In genomic region chr9:112047903-112048467, GRCm38 (mm10) we compare ENCODE assay signal across 24 mouse cellular contexts.
DNase-seq lines count a peak whose midpoint lies in the region; ATAC-seq and TF ChIP-seq lines count a peak whose summit lies in the region.
"Had no signal": no experiment of that assay in that cellular context is flagged by ENCODE, and none has a peak within 500 bp of the region (broad histone marks: within the 10 kb centered on the region; RNA-seq: fewer than 3 reads in every experiment).

No protein-coding gene starts in this region.

- no peaks in the 10 kb centered on the region for H3K4me1 ChIP-seq in forebrain, embryonic 14.5 days (ENCODE audit: control insufficient read depth, insufficient read depth, low read length)
- no peaks in the 10 kb centered on the region for H3K4me1 ChIP-seq in forebrain, embryonic 15.5 days
- H3K4me1 ChIP-seq in forebrain, postnatal 0 days (ENCODE audit: insufficient read depth): no peaks in the 10 kb centered on the region
- H3K4me1 ChIP-seq in forebrain, embryonic 12.5 days: no peaks in the 10 kb centered on the region
- H3K4me1 ChIP-seq: embryonic facial prominence, embryonic 13.5 days; embryonic facial prominence, embryonic 15.5 days had no signal

- no peak overlapping the region for H3K9ac ChIP-seq in forebrain, embryonic 14.5 days (ENCODE audit: low read length)
- H3K9ac ChIP-seq in forebrain, embryonic 15.5 days (replicated peaks): no peak overlapping the region
- H3K9ac ChIP-seq in forebrain, postnatal 0 days: no peak overlapping the region
- no peak overlapping the region for H3K9ac ChIP-seq in forebrain, embryonic 12.5 days
- H3K9ac ChIP-seq: embryonic facial prominence, embryonic 13.5 days; embryonic facial prominence, embryonic 15.5 days had no signal

- no peak for TF ChIP-seq CTCF in forebrain, postnatal 0 days (IDR thresholded peaks at IDR 0.05; ENCODE audit: low read depth)

- DNase-seq in forebrain, embryonic 14.5 days (ENCODE audit: low spot score): peak; percentile 32
- DNase-seq in forebrain, postnatal 0 days: peak; percentile 54
- DNase-seq in brain, embryonic 18.5 days (ENCODE audit: low read depth, low spot score): peak; percentile 50
- DNase-seq: adrenal gland, adult 8-10 months; adrenal gland, postnatal 14 days; adrenal gland, postnatal 36 days; B cell, adult 2 months; cerebellum, adult 11 months; cerebellum, adult 18-20 months; cerebellum, adult 8-10 months; cerebellum, adult 9-11 months; cerebellum, postnatal 14 days; cerebellum, postnatal 36 days; embryo, embryonic 11 days had no signal

- WGBS in forebrain, embryonic 14.5 days: 76% methylated on average over 9 of the region's 9 CpGs
- 62% methylated on average over 9 of the region's 9 CpGs for WGBS in forebrain, embryonic 15.5 days
- WGBS in forebrain, postnatal 0 days: 48% methylated on average over 9 of the region's 9 CpGs
- 80% methylated on average over 9 of the region's 9 CpGs for WGBS in forebrain, embryonic 12.5 days

- ATAC-seq in forebrain, embryonic 14.5 days: no peak
- no peak; the same call in 1 of the 2 replicates for ATAC-seq in forebrain, embryonic 15.5 days (replicated peaks)
- peak; percentile 84 for ATAC-seq in forebrain, postnatal 0 days
- no peak for ATAC-seq in forebrain, embryonic 12.5 days (ENCODE audit: low FRiP score)
- ATAC-seq: activated CD4-positive, CD25-positive, alpha-beta regulatory T cell, adult 4 months; CD4-positive, CD25-positive, alpha-beta regulatory T cell, adult 4 months; Patski had no signal

- H3K4me2 ChIP-seq in forebrain, embryonic 14.5 days (ENCODE audit: low read length): no peak overlapping the region
- no peak overlapping the region for H3K4me2 ChIP-seq in forebrain, embryonic 15.5 days (replicated peaks)
- H3K4me2 ChIP-seq in forebrain, postnatal 0 days (ENCODE audit: low read depth): no peak overlapping the region
- no peak overlapping the region for H3K4me2 ChIP-seq in forebrain, embryonic 12.5 days
- H3K4me2 ChIP-seq: embryonic facial prominence, embryonic 13.5 days; embryonic facial prominence, embryonic 15.5 days had no signal

- H3K36me3 ChIP-seq in forebrain, embryonic 14.5 days (ENCODE audit: control insufficient read depth, insufficient read depth, low read length): no peaks in the 10 kb centered on the region
- H3K36me3 ChIP-seq in forebrain, embryonic 15.5 days: no peaks in the 10 kb centered on the region
- no peaks in the 10 kb centered on the region for H3K36me3 ChIP-seq in forebrain, postnatal 0 days (ENCODE audit: insufficient read depth)
- H3K36me3 ChIP-seq in forebrain, embryonic 12.5 days (replicated peaks): no peaks in the 10 kb centered on the region
- H3K36me3 ChIP-seq: embryonic facial prominence, embryonic 13.5 days; embryonic facial prominence, embryonic 15.5 days; G1E had no signal

- no peak overlapping the region for H3K4me3 ChIP-seq in forebrain, embryonic 14.5 days (ENCODE audit: low read depth, low read length)
- H3K4me3 ChIP-seq in forebrain, embryonic 15.5 days: no peak overlapping the region
- H3K4me3 ChIP-seq in forebrain, postnatal 0 days (ENCODE audit: low read depth, low read length): no peak overlapping the region
- H3K4me3 ChIP-seq in forebrain, embryonic 12.5 days (replicated peaks): no peak overlapping the region
- H3K4me3 ChIP-seq: embryonic facial prominence, embryonic 13.5 days; embryonic facial prominence, embryonic 15.5 days; erythroblast, embryonic 14.5 days had no signal

- no peaks in the 10 kb centered on the region for H3K27me3 ChIP-seq in forebrain, embryonic 14.5 days (replicated peaks; ENCODE audit: control insufficient read depth, insufficient read depth, low read length)
- H3K27me3 ChIP-seq in forebrain, embryonic 15.5 days: no peaks in the 10 kb centered on the region
- no peaks in the 10 kb centered on the region for H3K27me3 ChIP-seq in forebrain, postnatal 0 days (ENCODE audit: insufficient read depth, low read length)
- no peaks in the 10 kb centered on the region for H3K27me3 ChIP-seq in forebrain, embryonic 12.5 days
- H3K27me3 ChIP-seq: CH12.LX; embryonic facial prominence, embryonic 13.5 days; embryonic facial prominence, embryonic 15.5 days; Patski had no signal

- H3K9me3 ChIP-seq in forebrain, embryonic 14.5 days (replicated peaks; ENCODE audit: control insufficient read depth, low read length): no peaks in the 10 kb centered on the region
- H3K9me3 ChIP-seq in forebrain, embryonic 15.5 days: no peaks in the 10 kb centered on the region
- no peaks in the 10 kb centered on the region for H3K9me3 ChIP-seq in forebrain, postnatal 0 days (ENCODE audit: low read length)
- H3K9me3 ChIP-seq in forebrain, embryonic 12.5 days: no peaks in the 10 kb centered on the region
- H3K9me3 ChIP-seq: embryonic facial prominence, embryonic 13.5 days; embryonic facial prominence, embryonic 15.5 days had no signal

- no peak overlapping the region for H3K27ac ChIP-seq in forebrain, embryonic 14.5 days (ENCODE audit: low read depth, low read length)
- no peak overlapping the region for H3K27ac ChIP-seq in forebrain, embryonic 15.5 days (replicated peaks)
- H3K27ac ChIP-seq in forebrain, postnatal 0 days (ENCODE audit: low read depth, low read length): 0 out of 2 replicates have a peak overlapping the region, but pooled peaks have one; percentile 64
- H3K27ac ChIP-seq in forebrain, embryonic 12.5 days: no peak overlapping the region
- H3K27ac ChIP-seq: embryonic facial prominence, embryonic 13.5 days; embryonic facial prominence, embryonic 15.5 days had no signal
